Mouse (Mus musculus) C2C12 (cell line): ENCODE results near the gene Gja5.

Experiments
- CTCF ChIP-seq: IDR thresholded peaks from one replicate; pipeline ENCODE4 v1.5.1; 2011; ENCODE audit not compliant: control insufficient read depth, insufficient read depth, insufficient read length
- MAX ChIP-seq: IDR thresholded peaks from one replicate; pipeline ENCODE4 v1.6.1; 2011; ENCODE audit warnings: mild to moderate bottlenecking, control low read depth
- USF1 ChIP-seq: IDR thresholded peaks from one replicate; pipeline ENCODE4 v1.6.1; 2011; ENCODE audit warnings: low read depth, mild to moderate bottlenecking, control low read depth, moderate library complexity

DNA sequence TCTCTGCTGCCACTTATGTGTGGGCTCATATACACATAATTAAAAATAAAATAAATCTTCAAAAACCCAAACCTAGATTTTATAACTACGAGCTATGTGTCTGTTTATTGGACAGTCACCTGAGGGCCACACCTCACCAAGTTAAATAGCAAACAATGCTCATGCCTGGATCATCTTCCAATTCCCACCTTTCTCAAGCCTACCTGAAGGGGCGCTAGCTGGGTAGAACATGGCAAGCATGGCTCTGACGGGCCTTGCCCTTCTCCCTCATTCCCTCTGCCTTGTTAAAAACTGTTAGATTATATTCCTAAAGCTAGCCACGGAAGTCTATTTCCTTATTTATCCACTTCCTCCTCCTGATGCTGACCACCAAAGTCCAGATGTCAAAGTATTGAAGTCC, 173.9 kb downstream of the Gja5 start:
- no peak for TF ChIP-seq CTCF
- TF ChIP-seq MAX = no peak
- TF ChIP-seq USF1 = no peak
